Mouse (Mus musculus): Measurements from ENCODE around the gene Fbxo46.
A peak's percentile ranks its signal among the peaks of the same experiment; 100 is the strongest.

Gene Fbxo46

DNA sequence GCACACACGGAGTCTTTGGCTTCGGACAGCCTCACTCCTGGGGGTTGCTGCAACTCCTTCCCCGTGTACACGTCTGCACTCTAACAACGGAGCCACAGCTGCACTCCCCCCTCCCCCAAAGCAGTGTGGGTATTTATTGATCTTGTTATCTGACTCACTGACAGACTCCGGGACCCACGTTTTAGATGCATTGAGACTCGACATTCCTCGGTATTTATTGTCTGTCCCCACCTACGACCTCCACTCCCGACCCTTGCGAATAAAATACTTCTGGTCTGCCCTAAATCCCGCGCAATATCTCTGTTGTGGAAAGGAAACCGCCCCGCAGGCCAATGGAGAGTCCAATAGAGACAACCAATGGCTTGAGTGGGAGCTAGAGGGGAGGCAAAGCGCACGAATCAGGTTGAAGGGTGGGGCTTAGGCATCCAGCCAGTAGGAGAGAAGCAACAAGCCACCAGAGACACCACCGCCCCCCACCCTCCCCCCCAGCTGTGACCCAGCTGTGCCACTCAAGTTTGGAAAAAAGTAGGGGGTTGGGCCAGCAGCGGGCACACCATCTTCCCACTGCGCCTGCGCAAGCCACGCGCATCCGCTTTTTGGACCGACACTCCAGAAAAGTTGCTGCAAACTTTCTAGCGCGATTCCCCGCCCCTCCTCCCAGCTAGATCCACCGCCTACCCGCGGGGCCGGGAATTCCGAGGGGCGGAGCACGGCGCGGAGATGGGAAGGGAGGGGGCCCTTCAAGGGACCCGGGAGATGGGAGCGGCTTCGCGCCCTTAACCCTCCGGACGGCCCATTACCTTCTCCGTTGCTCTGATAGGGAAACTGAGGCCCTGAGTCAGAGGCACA, 25.9 kb upstream of the Fbxo46 start:
- peak; percentile 79 for DNase-seq

DNA sequence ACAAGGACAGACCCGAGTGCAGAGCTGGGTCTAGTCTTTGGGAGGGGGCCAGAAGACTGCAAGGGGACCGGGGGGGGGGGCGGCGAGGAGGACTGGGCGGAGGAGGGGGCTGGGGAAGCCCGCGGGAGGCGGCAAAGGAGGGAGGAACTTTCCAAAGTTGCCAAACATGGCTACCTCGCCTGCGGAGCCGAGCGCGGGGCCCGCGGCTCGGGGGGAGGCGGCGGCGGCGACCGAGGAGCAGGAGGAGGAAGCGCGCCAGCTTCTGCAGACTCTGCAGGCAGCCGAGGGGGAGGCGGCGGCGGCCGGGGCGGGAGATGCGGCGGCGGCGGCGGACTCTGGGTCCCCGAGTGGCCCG, 25.2 kb upstream of the Fbxo46 start, which contains the start of gene Six5:
Gene Six5 (plus strand): TSS at position 124 of the 355 bp plus-strand sequence.
- DNase-seq, result peak; percentile 37 to 53

DNA sequence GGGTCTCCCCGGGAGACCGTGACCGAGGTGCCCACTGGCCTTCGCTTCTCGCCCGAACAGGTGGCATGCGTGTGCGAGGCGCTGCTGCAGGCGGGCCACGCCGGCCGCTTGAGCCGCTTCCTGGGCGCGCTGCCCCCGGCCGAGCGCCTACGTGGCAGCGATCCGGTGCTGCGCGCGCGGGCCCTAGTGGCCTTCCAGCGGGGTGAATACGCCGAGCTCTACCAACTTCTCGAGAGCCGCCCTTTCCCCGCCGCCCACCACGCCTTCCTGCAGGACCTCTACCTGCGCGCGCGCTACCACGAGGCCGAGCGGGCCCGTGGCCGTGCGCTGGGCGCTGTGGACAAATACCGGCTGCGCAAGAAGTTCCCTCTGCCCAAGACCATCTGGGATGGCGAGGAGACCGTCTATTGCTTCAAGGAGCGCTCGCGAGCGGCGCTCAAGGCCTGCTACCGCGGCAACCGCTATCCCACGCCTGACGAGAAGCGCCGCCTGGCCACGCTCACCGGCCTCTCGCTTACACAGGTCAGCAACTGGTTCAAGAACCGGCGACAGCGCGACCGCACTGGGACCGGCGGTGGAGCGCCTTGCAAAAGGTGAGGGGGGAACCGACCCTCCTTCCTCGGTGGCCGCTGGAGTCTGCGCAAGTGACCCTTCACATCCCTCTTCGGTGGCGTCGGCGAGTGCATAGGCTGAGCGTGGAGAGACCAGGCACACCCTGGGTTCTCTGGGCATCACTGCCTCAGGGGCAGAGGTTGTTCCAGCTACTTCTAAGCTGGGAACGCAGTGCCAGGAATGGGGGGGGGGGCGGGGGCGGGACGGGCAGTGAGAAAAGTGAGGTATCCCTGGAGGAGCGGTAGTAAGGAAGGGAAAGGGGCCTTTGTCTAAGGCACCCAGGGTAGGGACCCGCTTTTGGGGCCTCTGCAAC, 24.6 kb upstream of the Fbxo46 start:
- no peak for DNase-seq

DNA sequence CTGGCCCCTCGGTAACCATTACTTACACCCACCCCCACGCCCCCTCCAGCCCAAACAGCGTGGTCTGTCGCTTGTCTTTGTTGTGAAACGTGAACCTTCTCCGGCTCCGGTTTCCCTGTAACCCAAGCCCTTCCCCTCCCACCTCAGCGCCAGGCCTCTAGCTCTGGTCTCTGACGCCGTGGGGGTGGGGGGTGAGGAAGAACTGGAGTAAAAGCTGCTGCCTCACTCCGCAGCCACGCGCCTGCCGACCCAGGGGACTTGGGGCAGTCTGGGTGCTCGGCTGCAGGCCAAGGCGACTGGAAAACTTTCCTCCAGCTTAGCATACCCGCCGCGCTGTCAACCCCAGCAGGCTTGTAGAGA, 23.9 kb upstream of the Fbxo46 start:
- no peak for DNase-seq

- DNase-seq, result no peak
Observed at GRCm38 (mm10) chr7:19096421-19096976, 23.2 kb upstream of the Fbxo46 start.

GRCm38 (mm10) chr7:19097217-19097616, 22.4 kb upstream of the Fbxo46 start:
- DNase-seq, result no peak

DNA sequence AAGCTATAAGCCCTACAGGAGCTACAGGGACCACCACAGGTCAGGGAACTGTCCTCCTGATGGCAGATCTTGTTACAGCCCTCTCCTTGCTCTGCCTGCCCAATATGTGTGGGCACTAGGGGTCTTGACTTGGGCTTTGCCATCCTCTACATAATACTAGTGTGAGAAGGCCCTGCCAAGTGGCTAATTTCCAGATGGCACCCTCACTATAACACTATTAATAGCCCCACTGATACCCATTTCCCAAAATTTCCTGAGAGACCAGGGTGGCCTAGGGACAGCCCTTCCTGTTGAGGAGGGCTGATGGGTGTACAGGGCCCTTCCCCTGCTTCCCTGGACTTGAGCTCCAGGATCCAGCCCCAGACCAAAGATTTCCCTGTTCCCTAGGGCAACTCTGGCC, 21.8 kb upstream of the Fbxo46 start:
- DNase-seq, result no peak

- no peak for DNase-seq
Observed at GRCm38 (mm10) chr7:19098811-19099210, 20.8 kb upstream of the Fbxo46 start.

DNA sequence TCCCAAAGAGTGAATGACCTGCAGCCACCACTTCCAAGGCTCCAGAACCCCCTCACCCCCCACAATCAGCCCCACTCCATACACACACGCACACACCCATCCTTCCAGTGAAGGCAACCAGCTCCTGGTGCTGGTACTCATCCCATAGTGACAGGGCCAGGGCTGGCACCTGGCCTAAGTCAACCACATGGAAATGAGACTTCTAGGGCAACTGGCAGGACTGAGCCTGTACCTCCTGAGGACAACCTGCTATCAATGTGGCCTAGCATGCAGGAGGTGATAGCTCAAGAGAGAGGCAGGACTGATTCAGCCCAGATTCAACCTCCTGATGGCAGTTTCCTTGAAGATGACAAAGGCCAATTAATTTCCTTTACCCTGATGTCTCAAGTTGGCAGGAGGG, 19.4 kb upstream of the Fbxo46 start:
- DNase-seq, result no peak

DNA sequence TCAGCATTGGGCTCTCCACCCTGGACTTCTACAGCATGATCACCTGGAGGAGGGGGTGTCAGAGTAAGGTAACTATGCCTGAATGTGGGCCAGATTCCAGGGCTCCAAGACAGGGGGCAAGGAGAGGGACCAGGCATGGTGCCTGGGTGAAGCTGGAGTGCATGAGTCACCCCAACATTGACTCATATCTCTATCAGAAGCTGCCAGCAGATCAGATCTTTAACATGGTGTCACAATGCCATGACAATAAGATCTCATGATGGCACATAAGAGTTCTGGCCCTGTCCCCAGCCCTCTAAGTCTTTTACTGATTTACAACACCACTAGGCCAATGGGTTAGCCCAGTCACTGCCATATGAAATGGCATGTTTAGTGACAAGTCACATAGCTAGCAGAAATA, 15.9 kb upstream of the Fbxo46 start:
- DNase-seq, result no peak

DNA sequence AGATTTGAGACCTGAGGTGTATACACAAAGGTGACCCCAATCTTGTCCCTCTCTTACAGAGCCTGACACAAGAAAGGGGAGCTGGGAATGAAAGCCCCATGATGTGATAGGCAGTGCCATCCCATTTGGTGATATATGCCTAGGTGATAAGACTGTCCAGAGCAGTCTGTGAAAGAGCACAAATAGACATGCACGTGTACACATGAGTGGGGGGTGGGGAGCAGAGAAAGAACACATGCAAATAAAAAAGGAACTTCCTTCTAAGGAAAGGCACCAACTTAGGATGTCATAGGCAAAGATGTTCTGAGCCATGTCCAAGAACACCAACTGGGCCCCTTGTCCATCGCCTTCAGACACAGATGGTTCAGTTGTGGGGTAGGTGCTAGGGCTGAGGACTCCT, 15.2 kb upstream of the Fbxo46 start:
- no peak for DNase-seq

DNA sequence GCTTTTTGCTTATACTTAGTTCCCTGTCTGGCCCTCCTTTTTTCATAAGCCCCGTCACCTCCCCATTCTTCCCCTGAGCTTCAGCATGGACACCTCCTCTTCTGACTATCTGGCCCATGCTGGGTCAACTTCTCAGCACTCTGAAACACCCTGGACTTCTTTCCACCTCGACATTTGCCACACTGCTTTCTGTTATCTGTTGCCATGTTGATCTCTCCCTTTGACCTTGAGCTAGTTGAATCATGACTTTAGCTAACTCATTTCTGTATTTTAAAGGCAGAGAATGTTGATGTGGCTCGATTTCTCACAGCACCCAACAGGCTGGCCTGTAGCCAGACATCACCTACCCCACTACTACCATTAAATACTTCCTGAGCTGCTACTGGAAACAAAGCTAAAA, 12.2 kb upstream of the Fbxo46 start:
- no peak for DNase-seq

DNA sequence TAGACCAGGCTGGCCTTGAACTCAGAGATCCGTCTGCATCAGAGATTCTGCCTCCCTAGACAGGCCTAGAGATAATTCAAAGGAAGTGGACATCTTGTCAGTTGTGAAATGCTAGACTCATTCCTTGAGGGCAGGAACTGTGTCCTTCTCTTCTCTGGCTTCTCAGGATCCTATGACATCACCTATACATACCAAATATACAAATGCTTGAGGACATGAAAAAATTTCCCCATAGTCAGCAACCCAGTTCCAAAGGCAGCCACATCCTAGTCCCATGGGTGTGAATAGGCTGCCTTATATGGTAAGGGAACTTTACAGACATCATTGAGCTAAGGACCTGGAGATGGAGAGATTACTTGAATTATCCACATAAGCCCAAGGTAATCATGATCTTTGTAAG, 10.1 kb upstream of the Fbxo46 start:
- no peak for DNase-seq

GRCm38 (mm10) chr7:19118028-19118771, 1.5 kb upstream of the Fbxo46 start, which contains the start of gene Gm4969:
Gene Gm4969 (minus strand): TSS chr7:19118368.
- peak in 1 of 2 experiments; percentile 31 for DNase-seq

DNA sequence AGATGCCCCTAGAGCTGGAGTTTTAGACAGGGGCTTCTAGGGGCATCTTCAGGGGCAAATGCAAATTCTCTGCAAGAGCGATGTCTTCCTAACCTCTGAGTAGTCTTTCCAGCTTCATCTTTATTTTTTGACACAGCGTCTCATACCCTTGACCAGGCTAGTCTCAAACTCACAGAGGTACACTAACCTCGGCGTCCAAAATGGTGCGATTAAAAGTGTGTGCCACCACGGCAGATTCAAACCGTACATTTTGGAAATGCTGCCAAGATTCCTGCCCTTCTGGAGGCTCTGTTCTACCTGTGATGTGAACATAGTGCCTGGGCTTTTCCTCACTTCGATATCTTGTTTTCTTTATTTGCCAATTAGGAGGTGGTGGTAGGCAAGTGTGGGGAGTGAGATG, 576 bp upstream of the Fbxo46 start:
- DNase-seq, result no peak

DNA sequence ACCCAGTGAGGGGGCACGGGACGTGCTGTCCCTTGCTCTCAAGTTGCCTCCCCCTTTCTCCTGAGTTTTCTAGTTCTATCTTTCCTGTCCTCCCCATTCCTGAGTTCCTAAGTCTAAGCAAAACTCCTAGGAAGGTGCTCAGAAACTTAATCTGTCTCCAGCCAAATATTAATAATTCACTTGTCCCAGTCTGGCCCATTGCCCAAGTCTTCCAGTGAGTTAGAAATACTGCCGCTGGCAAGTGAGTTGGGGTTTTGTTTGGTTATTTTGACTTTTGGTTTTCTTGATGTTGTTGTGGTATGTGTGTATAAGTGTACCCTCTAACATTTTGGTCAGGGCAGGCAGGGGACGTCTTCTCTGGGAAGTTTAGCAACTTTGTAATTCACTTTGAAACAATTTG, 2.0 kb downstream of the Fbxo46 start:
- no peak for DNase-seq

GRCm38 (mm10) chr7:19124713-19125112, 5.1 kb downstream of the Fbxo46 start:
- DNase-seq, result no peak

DNA sequence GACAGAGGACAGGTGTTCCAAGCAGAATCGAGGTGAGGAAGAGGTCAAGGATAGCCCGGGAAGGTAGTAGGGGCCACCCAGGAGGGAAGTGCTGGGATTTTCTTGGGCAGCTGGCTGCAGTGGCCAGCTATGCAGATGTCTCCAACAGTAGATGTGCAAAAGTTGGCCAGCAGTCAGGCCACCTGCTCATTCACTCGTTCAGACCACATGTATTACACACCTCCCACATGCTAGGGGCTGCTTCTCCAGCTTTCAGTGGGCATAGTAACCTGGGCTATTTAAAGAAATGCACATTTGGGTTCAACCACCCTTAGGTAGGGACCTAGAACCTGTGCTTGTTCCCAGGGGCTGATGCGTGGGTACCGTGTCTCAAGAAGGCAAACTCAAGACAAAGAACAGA, 8.1 kb downstream of the Fbxo46 start:
- no peak for DNase-seq

DNA sequence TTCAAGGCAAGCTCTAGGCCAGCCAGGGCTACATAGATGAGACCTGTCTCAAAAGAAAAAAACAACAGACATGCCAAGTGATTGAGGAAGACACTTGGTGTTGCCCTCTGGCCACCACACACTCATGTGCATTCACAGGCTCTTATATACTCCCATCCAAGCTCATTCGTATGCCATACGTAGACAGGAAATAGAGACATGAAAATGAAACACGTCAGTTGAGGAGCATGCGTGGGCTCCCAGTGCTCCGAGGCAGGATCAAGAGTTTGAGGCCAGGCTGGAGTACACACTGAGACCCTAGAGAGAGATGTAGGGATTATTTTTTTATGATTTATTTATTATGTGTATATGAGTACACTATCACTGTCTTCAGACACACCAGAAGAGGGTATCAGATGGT, 9.7 kb downstream of the Fbxo46 start:
- DNase-seq, result no peak

DNA sequence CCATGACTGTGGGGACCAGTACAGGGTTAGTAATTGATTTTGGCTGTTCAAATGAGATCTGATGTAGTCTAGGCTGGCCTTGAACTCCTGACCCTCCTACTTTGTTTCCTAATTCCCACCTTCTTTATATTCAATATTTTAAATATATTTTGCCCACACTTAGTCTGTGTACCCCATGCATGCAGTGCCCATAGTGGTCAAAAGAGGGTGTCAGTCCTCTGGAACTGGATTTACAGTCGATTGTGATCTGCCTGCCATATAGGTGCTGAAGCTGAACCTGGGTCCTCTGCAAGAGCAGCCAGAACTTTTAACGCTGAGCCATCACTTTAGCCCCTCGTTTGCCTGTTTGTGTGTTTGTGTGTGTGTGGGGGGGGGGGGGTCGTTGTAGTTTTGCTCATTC, 11.0 kb downstream of the Fbxo46 start:
- no peak for DNase-seq

DNA sequence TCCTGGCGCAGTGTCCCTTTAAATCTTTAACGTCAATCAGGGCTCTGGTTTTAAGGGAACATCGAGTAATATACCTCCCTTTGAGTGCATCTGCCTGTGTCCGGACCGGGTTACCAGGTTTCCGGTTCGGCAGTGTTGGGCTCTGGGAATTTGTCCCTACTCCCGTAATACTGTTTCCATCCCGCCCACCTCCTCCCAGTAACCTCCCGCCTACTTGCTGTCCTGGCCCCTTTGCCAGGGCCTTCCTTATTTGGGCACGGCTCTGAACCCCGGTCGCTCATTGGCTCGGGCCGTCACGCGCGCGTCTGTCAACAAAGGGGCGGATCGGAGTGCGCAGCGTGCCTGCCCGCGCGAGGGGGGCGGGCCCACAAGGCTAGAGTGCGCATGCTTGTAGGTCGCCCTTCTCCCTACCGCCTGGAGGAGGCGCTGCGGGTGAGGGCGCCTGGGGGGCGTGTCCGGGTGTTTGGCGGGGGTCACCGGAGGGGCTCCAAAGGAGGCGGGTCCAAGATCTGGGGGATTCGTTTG, 11.7 kb downstream of the Fbxo46 start:
- DNase-seq, result peak; percentile 85 to 90

- no peak for DNase-seq
Observed at GRCm38 (mm10) chr7:19136168-19136567, 16.5 kb downstream of the Fbxo46 start.

Measured in spleen, adult 18-20 months (tissue).